Mouse (Mus musculus) stomach, postnatal 0 days (tissue): ENCODE data around the gene Ap3b1.

ENCODE experiments used
- CTCF ChIP-seq: IDR thresholded peaks from 2 replicates; pipeline ENCODE4 v1.5.1; 2016; ENCODE audit warnings: antibody characterized with exemption, low read depth, mild to moderate bottlenecking, moderate library complexity
- EP300 ChIP-seq: optimal IDR thresholded peaks from 2 replicates; pipeline ENCODE3; 2016; ENCODE audit warnings: antibody characterized with exemption

GRCm38 (mm10) chr13:94381829-94382675, 23.3 kb downstream of the Ap3b1 start:
- TF ChIP-seq CTCF (peak; percentile 75), EP300 (no peak)
